Mouse (Mus musculus) testis, adult 2 months (tissue): Measurements from ENCODE around the gene Dpp6. TPM values are rescaled to one million over a fixed set of nuclear protein-coding genes. Genes with fewer than 3 reads are reported as not detected.

Experiments
- H3K27ac ChIP-seq: fragments of 200-500 bp; 2 replicates; pipeline ENCODE4 v1.5.1; 2012; ENCODE audit warnings: low read depth, low read length; ENCODE audit not compliant: control insufficient read depth, insufficient read depth
- H3K27me3 ChIP-seq: fragments of 200-500 bp; 2 replicates; pipeline ENCODE4 v1.6.1; 2012; ENCODE audit warnings: mild to moderate bottlenecking, low read length, moderate library complexity; ENCODE audit not compliant: control insufficient read depth, insufficient read depth
- H3K36me3 ChIP-seq: fragments of 200-500 bp; 2 replicates; pipeline ENCODE4 v1.6.1; 2012; ENCODE audit warnings: mild to moderate bottlenecking, low read length; ENCODE audit not compliant: control insufficient read depth, insufficient read depth
- H3K4me1 ChIP-seq: fragments of 200-500 bp; 2 replicates; pipeline ENCODE4 v1.6.1; 2012; ENCODE audit warnings: low read length; ENCODE audit not compliant: control insufficient read depth, insufficient read depth
- H3K4me3 ChIP-seq: fragments of 200-500 bp; 2 replicates; pipeline ENCODE4 v1.5.1; 2012; ENCODE audit warnings: low read depth, mild to moderate bottlenecking, low read length, moderate library complexity, mixed read lengths; ENCODE audit not compliant: control insufficient read depth
- CTCF ChIP-seq: fragments of 200-500 bp; IDR thresholded peaks from 2 replicates; pipeline ENCODE4 v1.5.1; 2012; ENCODE audit warnings: low read depth, mild to moderate bottlenecking, inconsistent platforms, low read length, moderate library complexity; ENCODE audit not compliant: control insufficient read depth, insufficient read depth, insufficient replicate concordance
- POLR2A ChIP-seq: fragments of 200-500 bp; IDR thresholded peaks from 2 replicates; pipeline ENCODE4 v1.6.1; 2012; ENCODE audit warnings: low read depth, mild to moderate bottlenecking, inconsistent platforms, low read length, moderate library complexity; ENCODE audit not compliant: control insufficient read depth
- polyA plus RNA-seq: library from polyadenylated mRNA; depleted of rRNA; stranded (reverse); fragments of >200 nt; gene quantifications from 2 replicates; pipeline ENCODE4 v1.2.3, GENCODE M21; 2012

Dpp6 gene
- polyA plus RNA-seq, 1 experiment, result 8.3 TPM

DNA sequence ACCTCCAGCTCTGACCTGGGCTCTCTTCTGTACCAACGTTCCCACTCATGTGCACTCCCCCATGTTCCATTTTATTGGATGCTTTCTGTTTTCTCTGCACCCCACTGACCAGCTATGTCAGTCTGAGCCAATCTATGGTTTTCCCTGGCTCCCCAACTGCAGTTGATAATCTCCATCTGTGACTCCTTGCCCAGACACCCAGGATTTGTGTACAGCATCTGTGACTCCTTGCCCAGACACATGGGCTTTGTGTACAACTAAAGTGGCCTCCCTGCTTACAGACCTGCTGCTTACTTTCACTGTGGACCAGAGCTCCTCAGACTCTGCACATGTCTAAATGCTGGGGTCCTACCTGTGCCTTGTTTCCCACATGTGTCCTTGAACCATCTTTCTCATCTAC lies 334.0 kb downstream of the Dpp6 start:
- Histone ChIP-seq H3K4me1 (no peaks in the 10 kb centered on the region), H3K36me3 (no peaks in the 10 kb centered on the region), H3K27me3 (no peaks in the 10 kb centered on the region), H3K4me3 (no peak overlapping the region), H3K27ac (no peak overlapping the region)
- no peak for TF ChIP-seq POLR2A
- TF ChIP-seq CTCF, result no peak

- Histone ChIP-seq H3K4me3 (no peak overlapping the region), H3K27me3 (no peaks in the 10 kb centered on the region), H3K4me1 (no peaks in the 10 kb centered on the region), H3K36me3 (no peaks in the 10 kb centered on the region), H3K27ac (no peak overlapping the region)
- TF ChIP-seq POLR2A, result no peak
- no peak for TF ChIP-seq CTCF
Measured at GRCm38 (mm10) chr5:27155671-27156070, 338.7 kb downstream of the Dpp6 start.

- no peak overlapping the region for H3K4me3 ChIP-seq
- H3K36me3 ChIP-seq, result no peaks in the 10 kb centered on the region
- no peak for TF ChIP-seq CTCF
- TF ChIP-seq POLR2A, result no peak
- H3K27ac ChIP-seq, result no peak overlapping the region
- H3K4me1 ChIP-seq, result no peaks in the 10 kb centered on the region
- no peaks in the 10 kb centered on the region for H3K27me3 ChIP-seq
Measured at GRCm38 (mm10) chr5:27156366-27156765, 339.4 kb downstream of the Dpp6 start.

DNA sequence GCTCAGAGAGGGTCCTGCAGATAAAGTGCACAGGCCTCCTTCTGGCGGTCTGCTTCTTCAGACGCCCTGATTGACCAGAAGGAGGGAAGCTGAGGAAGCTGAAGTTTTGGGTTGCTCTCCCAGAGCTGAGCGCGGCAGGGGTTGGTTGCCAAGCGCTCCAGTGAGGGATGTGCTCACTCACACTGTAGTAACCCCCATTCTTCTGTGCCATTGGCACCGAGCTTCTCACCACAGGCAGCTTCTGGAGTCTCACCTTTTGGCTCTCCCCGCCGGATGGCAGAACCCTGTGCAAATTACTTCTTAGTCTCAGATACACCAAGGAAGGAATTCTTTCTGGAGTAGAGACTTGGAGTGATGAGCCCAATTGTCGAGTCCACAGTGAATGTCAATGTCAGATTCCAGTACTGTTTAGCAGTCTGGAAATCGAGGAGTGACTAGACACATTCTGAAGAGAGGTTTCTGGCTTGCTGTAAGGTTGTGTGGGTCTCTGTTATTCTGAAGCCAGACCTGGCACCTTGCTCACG lies 344.2 kb downstream of the Dpp6 start:
- H3K27ac ChIP-seq, result no peak overlapping the region
- no peak overlapping the region for H3K4me3 ChIP-seq
- H3K4me1 ChIP-seq, result no peaks in the 10 kb centered on the region
- no peaks in the 10 kb centered on the region for H3K27me3 ChIP-seq
- no peaks in the 10 kb centered on the region for H3K36me3 ChIP-seq
- TF ChIP-seq POLR2A (no peak), CTCF (no peak)

GRCm38 (mm10) chr5:27168550-27168949 lies 351.5 kb downstream of the Dpp6 start:
- Histone ChIP-seq H3K4me3 (no peak overlapping the region), H3K4me1 (no peaks in the 10 kb centered on the region), H3K27me3 (no peaks in the 10 kb centered on the region), H3K27ac (no peak overlapping the region), H3K36me3 (no peaks in the 10 kb centered on the region)
- no peak for TF ChIP-seq POLR2A
- TF ChIP-seq CTCF, result no peak

GRCm38 (mm10) chr5:27184963-27185362 lies 368.0 kb downstream of the Dpp6 start:
- TF ChIP-seq CTCF (no peak), POLR2A (no peak)
- no peaks in the 10 kb centered on the region for H3K4me1 ChIP-seq
- no peak overlapping the region for H3K4me3 ChIP-seq
- H3K27ac ChIP-seq, result no peak overlapping the region
- no peaks in the 10 kb centered on the region for H3K27me3 ChIP-seq
- no peaks in the 10 kb centered on the region for H3K36me3 ChIP-seq

- no peaks in the 10 kb centered on the region for H3K4me1 ChIP-seq
- no peaks in the 10 kb centered on the region for H3K27me3 ChIP-seq
- TF ChIP-seq POLR2A (no peak), CTCF (no peak)
- H3K36me3 ChIP-seq, result no peaks in the 10 kb centered on the region
- H3K27ac ChIP-seq, result no peak overlapping the region
- no peak overlapping the region for H3K4me3 ChIP-seq
Measured at GRCm38 (mm10) chr5:27191242-27191969, 374.4 kb downstream of the Dpp6 start.

- H3K27me3 ChIP-seq, result no peaks in the 10 kb centered on the region
- no peaks in the 10 kb centered on the region for H3K4me1 ChIP-seq
- H3K27ac ChIP-seq, result no peak overlapping the region
- H3K36me3 ChIP-seq, result no peaks in the 10 kb centered on the region
- no peak overlapping the region for H3K4me3 ChIP-seq
- no peak for TF ChIP-seq CTCF
- no peak for TF ChIP-seq POLR2A
Measured at GRCm38 (mm10) chr5:27194157-27194556, 377.2 kb downstream of the Dpp6 start.
